Mouse (Mus musculus) heart, embryonic 13.5 days (tissue): ENCODE data around the gene Ccdc81. TPM values are rescaled to one million over a fixed set of nuclear protein-coding genes. Genes with fewer than 3 reads are reported as not detected.
A peak's percentile ranks its signal among the peaks of the same experiment; 100 is the strongest.

Source experiments
- ATAC-seq: fragments of 200-750 bp; cut with Nextera tagmentation; 2 replicates; pipeline ENCODE4 v1.8.0; 2017; ENCODE audit warnings: moderate TSS enrichment; ENCODE audit not compliant: insufficient number of reproducible peaks, low FRiP score, low TSS enrichment; ENCODE audit errors: extremely low read depth
- H3K27ac ChIP-seq: fragments of 300-500 bp; sonication (generic); replicated peaks from 2 replicates; pipeline ENCODE4 v1.5.1; 2015; ENCODE audit warnings: moderate library complexity, mild to moderate bottlenecking, inconsistent platforms
- H3K27me3 ChIP-seq: fragments of 300-500 bp; sonication (generic); replicated peaks from 2 replicates; pipeline ENCODE4 v1.6.1; 2015; ENCODE audit warnings: mild to moderate bottlenecking, inconsistent platforms
- H3K36me3 ChIP-seq: fragments of 300-500 bp; sonication (generic); 2 replicates; pipeline ENCODE4 v1.6.1; 2015; ENCODE audit warnings: mild to moderate bottlenecking, inconsistent platforms
- H3K4me1 ChIP-seq: fragments of 300-500 bp; sonication (generic); 2 replicates; pipeline ENCODE4 v1.6.1; 2015; ENCODE audit warnings: inconsistent platforms
- H3K4me2 ChIP-seq: fragments of 300-500 bp; sonication (generic); 2 replicates; pipeline ENCODE4 v1.6.1; 2015; ENCODE audit warnings: inconsistent platforms, mild to moderate bottlenecking, moderate library complexity
- H3K4me3 ChIP-seq: fragments of 300-500 bp; sonication (generic); 2 replicates; pipeline ENCODE4 v1.5.1; 2015; ENCODE audit warnings: moderate library complexity, mild to moderate bottlenecking, inconsistent platforms
- H3K9ac ChIP-seq: fragments of 300-500 bp; sonication (generic); 2 replicates; pipeline ENCODE4 v1.6.1; 2015; ENCODE audit warnings: inconsistent platforms, mild to moderate bottlenecking, moderate library complexity
- H3K9me3 ChIP-seq: fragments of 300-500 bp; sonication (generic); 2 replicates; pipeline ENCODE4 v1.6.1; 2016; ENCODE audit warnings: inconsistent platforms
- WGBS: fragments of 180-500 bp; shearing (Covaris S2); methylation state at CpG from one replicate; pipeline ENCODE4 v1.1.7; 2015; ENCODE audit warnings: mixed read lengths; 5-methylcytosine and 5-hydroxymethylcytosine counted together
- polyA plus RNA-seq: library from polyadenylated mRNA; unstranded; fragments of >200 nt; fragmentation: Nextera tagmentation; extraction: Ambion mirVana; gene quantifications from 2 replicates; pipeline ENCODE4 v1.2.1, GENCODE M21; 2015

The Ccdc81 gene
- polyA plus RNA-seq, 1 experiment from 2014 or later, result not detected

DNA sequence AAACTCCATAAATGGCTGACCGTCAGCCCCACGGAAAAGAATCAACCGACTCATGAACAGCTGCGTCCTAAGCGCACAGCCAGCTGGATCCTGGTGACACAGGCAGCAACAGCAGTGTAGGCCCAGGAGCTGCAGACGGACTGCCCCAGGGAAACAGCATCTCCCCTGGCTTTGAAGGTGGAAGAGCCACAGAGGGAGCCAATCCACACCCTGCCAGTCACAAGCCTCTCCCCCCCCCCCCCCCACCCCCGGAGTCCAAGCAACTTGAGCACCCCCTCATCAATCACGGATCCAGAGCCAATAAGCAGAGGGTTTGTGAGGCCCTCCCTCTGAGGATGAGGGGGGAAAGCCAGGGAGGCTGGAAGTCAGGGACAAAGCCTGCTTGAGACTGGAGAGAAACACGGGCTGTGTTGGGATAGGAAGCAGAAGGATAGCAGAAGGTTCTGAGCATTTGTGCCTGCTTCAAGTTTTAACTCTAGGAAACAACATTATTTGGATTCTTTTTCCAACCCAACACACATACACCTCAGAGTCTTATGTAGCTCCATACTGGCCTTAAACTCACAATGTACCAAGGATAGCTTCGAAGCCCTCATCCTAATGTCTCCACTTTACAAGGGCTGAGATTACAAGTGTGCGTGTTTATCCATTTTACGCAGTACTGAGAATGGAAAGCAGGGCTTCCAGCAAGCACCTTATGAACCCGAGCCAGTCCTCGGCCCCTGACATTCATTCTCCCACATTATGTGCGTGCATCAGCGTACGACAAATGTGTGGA is 46.8 kb downstream of the Ccdc81 start:
- no peaks in the 10 kb centered on the region for H3K36me3 ChIP-seq

GRCm38 (mm10) chr7:89855196-89855595 is 48.2 kb downstream of the Ccdc81 start:
- Histone ChIP-seq H3K9me3 (no peaks in the 10 kb centered on the region), H3K27ac (no peak overlapping the region), H3K9ac (no peak overlapping the region), H3K4me1 (no peaks in the 10 kb centered on the region), H3K27me3 (no peaks in the 10 kb centered on the region), H3K4me2 (no peak overlapping the region), H3K36me3 (no peaks in the 10 kb centered on the region), H3K4me3 (no peak overlapping the region)
- ATAC-seq, result no peak
- 58% methylated on average over 1 of the region's 1 CpGs for WGBS

More for the DNA sequence above, 46.8 kb downstream of the Ccdc81 start:
- no peak overlapping the region for H3K9ac ChIP-seq
- no peak overlapping the region for H3K4me3 ChIP-seq
- ATAC-seq, result no peak
- no peaks in the 10 kb centered on the region for H3K4me1 ChIP-seq
- H3K9me3 ChIP-seq, result no peaks in the 10 kb centered on the region
- H3K4me2 ChIP-seq, result no peak overlapping the region
- no peaks in the 10 kb centered on the region for H3K27me3 ChIP-seq
- 57% methylated on average over 17 of the region's 17 CpGs for WGBS
- H3K27ac ChIP-seq, result no peak overlapping the region

DNA sequence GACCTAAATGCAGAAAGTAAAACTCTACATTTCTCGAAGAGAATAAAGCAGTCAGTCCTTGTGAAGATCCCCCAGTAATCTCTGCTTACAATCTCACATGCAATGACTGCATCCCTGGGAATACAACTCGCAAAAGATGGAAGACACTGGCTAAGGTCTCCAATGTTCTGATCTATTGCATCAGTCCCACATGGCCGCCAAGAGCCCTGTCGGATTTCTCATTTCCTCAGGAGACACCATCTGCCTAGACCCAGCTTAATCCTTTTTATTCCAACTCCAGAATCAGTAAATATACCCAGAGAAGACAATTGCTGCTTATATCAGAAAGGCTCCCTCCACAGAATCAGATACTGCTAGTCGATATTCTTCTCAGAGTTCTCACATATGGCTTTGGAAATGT is 50.3 kb downstream of the Ccdc81 start:
- H3K4me1 ChIP-seq, result no peaks in the 10 kb centered on the region
- H3K27me3 ChIP-seq, result no peaks in the 10 kb centered on the region
- H3K9ac ChIP-seq, result no peak overlapping the region
- no peaks in the 10 kb centered on the region for H3K9me3 ChIP-seq
- H3K27ac ChIP-seq, result no peak overlapping the region
- H3K4me2 ChIP-seq, result no peak overlapping the region
- WGBS, result 79% methylated on average over 5 of the region's 5 CpGs
- no peak for ATAC-seq
- H3K36me3 ChIP-seq, result no peaks in the 10 kb centered on the region
- H3K4me3 ChIP-seq, result no peak overlapping the region

- no peaks in the 10 kb centered on the region for H3K4me1 ChIP-seq
- H3K27ac ChIP-seq, result no peak overlapping the region
- H3K27me3 ChIP-seq, result no peaks in the 10 kb centered on the region
- WGBS, result 72% methylated on average over 10 of the region's 10 CpGs
- H3K36me3 ChIP-seq, result no peaks in the 10 kb centered on the region
- no peak overlapping the region for H3K4me3 ChIP-seq
- H3K9ac ChIP-seq, result no peak overlapping the region
- ATAC-seq, result no peak
- no peaks in the 10 kb centered on the region for H3K9me3 ChIP-seq
- no peak overlapping the region for H3K4me2 ChIP-seq
Measured at GRCm38 (mm10) chr7:89852158-89853095, 51.0 kb downstream of the Ccdc81 start.

DNA sequence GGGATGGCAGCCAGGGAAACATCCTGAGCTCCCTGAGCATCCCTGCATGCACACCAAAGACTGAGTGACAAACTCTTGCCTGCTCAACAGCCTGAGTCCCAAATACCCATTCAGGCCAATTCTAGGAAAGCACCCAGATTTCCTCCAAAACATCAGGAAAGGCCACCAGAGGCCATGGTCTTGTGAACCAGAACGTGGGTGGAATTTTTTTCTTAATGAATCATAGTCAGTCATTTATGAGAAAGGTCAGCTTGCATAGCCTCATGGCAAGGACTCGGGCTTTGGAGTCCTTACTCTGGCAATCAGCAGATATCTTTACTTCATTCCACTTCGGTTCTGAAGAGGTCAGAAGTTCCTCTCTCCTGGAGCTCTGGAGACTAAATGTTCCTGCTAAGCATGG is 52.9 kb downstream of the Ccdc81 start:
- WGBS, result 62% methylated on average over 3 of the region's 3 CpGs

GRCm38 (mm10) chr7:89845669-89846068 is 57.8 kb downstream of the Ccdc81 start:
- Histone ChIP-seq H3K9me3 (no peaks in the 10 kb centered on the region), H3K4me2 (no peak overlapping the region), H3K36me3 (no peaks in the 10 kb centered on the region), H3K4me3 (no peak overlapping the region), H3K4me1 (no peaks in the 10 kb centered on the region), H3K9ac (no peak overlapping the region), H3K27me3 (no peaks in the 10 kb centered on the region), H3K27ac (no peak overlapping the region)
- no peak for ATAC-seq
- 51% methylated on average over 4 of the region's 4 CpGs for WGBS

More for the DNA sequence above, 52.9 kb downstream of the Ccdc81 start:
- H3K27ac ChIP-seq, result no peak overlapping the region
- no peaks in the 10 kb centered on the region for H3K27me3 ChIP-seq
- ATAC-seq, result no peak
- no peak overlapping the region for H3K9ac ChIP-seq
- H3K4me2 ChIP-seq, result no peak overlapping the region
- H3K4me1 ChIP-seq, result no peaks in the 10 kb centered on the region
- H3K4me3 ChIP-seq, result no peak overlapping the region
- no peaks in the 10 kb centered on the region for H3K9me3 ChIP-seq
- no peaks in the 10 kb centered on the region for H3K36me3 ChIP-seq

DNA sequence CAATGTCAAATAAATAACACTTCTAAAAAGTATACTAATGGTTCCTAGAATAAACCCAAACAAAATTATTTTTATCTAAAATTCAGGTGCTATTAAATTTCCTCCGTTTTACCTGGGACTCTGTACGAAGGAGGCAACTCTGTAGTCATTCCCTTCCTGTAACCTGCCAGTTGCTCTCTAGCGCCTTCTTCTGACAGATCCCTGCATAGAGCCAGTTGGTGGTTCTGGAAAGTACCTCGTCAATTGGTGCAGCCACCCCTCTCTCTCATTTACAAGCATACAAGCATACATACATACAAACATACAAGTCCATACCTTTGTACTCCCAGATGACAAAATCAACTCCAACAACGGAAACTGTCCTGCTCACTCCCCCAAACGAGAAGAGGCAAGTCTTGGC is 59.9 kb downstream of the Ccdc81 start:
- Histone ChIP-seq H3K4me2 (no peak overlapping the region), H3K9me3 (no peaks in the 10 kb centered on the region), H3K27ac (no peak overlapping the region), H3K4me1 (no peaks in the 10 kb centered on the region), H3K4me3 (no peak overlapping the region), H3K36me3 (no peaks in the 10 kb centered on the region), H3K27me3 (no peaks in the 10 kb centered on the region), H3K9ac (no peak overlapping the region)
- ATAC-seq, result no peak
- WGBS, result 24% methylated on average over 6 of the region's 6 CpGs

DNA sequence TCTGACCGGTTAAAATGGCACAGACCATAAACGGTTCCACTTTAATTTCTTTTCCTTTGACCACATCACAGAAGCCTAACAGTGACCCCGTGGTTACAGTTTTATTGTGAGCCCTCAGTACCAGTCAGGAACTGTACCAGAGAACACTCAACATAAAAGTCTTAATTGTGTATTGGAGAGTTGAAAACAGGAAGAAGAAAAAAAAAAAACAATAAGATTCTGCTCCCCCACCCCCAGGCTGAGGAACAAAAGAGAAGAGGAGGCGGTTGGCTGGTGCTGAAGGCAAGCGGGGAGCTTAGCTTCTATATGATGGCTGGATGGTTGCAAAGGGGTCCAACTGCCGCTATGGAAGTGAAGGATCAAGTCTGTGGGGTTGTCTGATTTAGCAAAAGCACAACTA is 60.3 kb downstream of the Ccdc81 start:
- Histone ChIP-seq H3K4me2 (no peak overlapping the region), H3K36me3 (no peaks in the 10 kb centered on the region), H3K4me1 (peaks cover 2% of the 10 kb centered on the region; the same call in 1 of the 2 replicates), H3K27me3 (no peaks in the 10 kb centered on the region), H3K4me3 (no peak overlapping the region), H3K9me3 (no peaks in the 10 kb centered on the region), H3K27ac (no peak overlapping the region), H3K9ac (no peak overlapping the region)
- WGBS, result 59% methylated on average over 6 of the region's 6 CpGs
- no peak for ATAC-seq

- Histone ChIP-seq H3K27ac (no peak overlapping the region), H3K9ac (no peak overlapping the region), H3K27me3 (no peaks in the 10 kb centered on the region), H3K4me2 (no peak overlapping the region), H3K9me3 (no peaks in the 10 kb centered on the region), H3K36me3 (no peaks in the 10 kb centered on the region), H3K4me1 (peaks cover 9% of the 10 kb centered on the region), H3K4me3 (no peak overlapping the region)
- no peak for ATAC-seq
- WGBS, result 81% methylated on average over 5 of the region's 5 CpGs
Measured at GRCm38 (mm10) chr7:89842404-89842715, 61.1 kb downstream of the Ccdc81 start.

DNA sequence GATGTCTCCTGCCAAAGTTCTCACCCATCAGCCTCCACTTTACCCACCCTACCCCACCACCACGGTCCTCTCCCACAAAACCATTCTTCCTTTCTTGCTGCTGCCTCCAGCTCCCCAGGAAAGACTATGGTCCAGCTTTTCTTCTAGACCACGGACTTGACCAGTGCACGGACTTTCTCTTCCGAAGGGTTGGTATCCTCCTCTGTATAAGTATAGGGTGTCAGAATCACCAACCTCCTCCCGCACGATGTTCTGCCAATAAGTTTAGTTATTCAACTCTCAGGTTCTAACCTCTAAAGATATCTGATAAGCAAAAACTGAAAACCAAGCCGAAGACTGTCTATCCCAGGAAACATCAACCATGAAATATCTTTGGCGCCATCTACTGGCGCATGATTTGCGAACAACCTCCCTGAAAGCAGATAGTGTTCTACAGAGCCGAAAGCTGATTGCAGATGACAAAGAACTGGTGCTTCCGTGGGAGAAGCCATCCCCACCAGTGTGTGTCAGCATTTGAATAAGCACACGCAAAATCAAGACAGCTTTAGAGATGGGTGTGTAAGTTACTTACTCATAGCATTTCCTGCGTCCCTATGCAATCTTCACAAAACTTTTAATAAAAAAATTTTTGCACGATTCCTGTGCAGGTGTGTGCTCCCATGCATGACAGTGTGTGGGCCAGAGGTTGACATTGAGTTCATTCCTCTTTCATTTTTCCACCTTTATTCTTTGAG is 61.6 kb downstream of the Ccdc81 start:
- no peaks in the 10 kb centered on the region for H3K9me3 ChIP-seq

DNA sequence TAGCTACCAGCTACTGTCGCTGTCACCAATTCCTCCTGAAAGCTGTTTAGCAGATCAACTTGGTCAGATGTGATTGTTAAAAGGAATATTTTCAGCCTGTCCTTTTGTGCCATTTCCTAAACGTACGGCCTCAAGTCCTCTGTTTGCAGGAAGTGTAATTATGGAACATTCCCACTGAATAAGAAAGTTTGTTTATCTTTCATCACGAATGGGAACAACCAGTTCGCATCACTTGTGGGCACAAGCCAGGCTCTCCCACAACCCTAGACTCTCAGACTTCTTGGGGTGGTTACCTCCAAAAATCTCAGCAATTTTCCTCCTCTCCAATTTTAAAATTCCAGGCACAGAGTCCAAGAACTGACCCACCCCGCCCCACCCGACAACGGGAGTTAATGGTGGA is 63.7 kb downstream of the Ccdc81 start:
- Histone ChIP-seq H3K27me3 (no peaks in the 10 kb centered on the region), H3K36me3 (no peaks in the 10 kb centered on the region), H3K9ac (no peak overlapping the region), H3K27ac (no peak overlapping the region), H3K4me3 (no peak overlapping the region), H3K4me2 (no peak overlapping the region), H3K4me1 (peaks cover 10% of the 10 kb centered on the region), H3K9me3 (no peaks in the 10 kb centered on the region)
- ATAC-seq, result no peak
- 69% methylated on average over 8 of the region's 8 CpGs for WGBS

More for the DNA sequence above, 61.6 kb downstream of the Ccdc81 start:
- Histone ChIP-seq H3K27ac (no peak overlapping the region), H3K4me1 (peaks cover 10% of the 10 kb centered on the region), H3K4me2 (peak overlapping the region; percentile 39; the same call in 1 of the 2 replicates), H3K36me3 (no peaks in the 10 kb centered on the region), H3K4me3 (no peak overlapping the region; the same call in 1 of the 2 replicates), H3K27me3 (no peaks in the 10 kb centered on the region), H3K9ac (no peak overlapping the region)
- 30% methylated on average over 15 of the region's 15 CpGs for WGBS
- no peak for ATAC-seq
